Mouse (Mus musculus) thymus, adult 2 months (tissue): ENCODE data around the gene Nog. TPM values are rescaled to one million over a fixed set of nuclear protein-coding genes. Genes with fewer than 3 reads are reported as not detected.

ENCODE experiments used
- DNase-seq: peaks from one replicate; pipeline ENCODE4 v3.0.0; 2021
- H3K27ac ChIP-seq: fragments of 200-500 bp; 2 replicates; pipeline ENCODE4 v1.5.1; 2012; ENCODE audit warnings: low read length, control low read depth; ENCODE audit not compliant: control insufficient read depth, insufficient read depth
- H3K27me3 ChIP-seq: fragments of 200-500 bp; 2 replicates; pipeline ENCODE4 v1.6.1; 2012; ENCODE audit warnings: mild to moderate bottlenecking, low read length, moderate library complexity, mixed read lengths; ENCODE audit not compliant: control insufficient read depth, insufficient read depth
- H3K36me3 ChIP-seq: fragments of 200-500 bp; 2 replicates; pipeline ENCODE4 v1.6.1; 2012; ENCODE audit warnings: mild to moderate bottlenecking, low read length, moderate library complexity; ENCODE audit not compliant: control insufficient read depth, insufficient read depth
- H3K4me1 ChIP-seq: fragments of 200-500 bp; replicated peaks from 2 replicates; pipeline ENCODE4 v1.6.1; 2012; ENCODE audit warnings: low read length; ENCODE audit not compliant: control insufficient read depth, insufficient read depth
- H3K4me3 ChIP-seq: fragments of 200-500 bp; 2 replicates; pipeline ENCODE4 v1.5.1; 2012; ENCODE audit warnings: mild to moderate bottlenecking, low read length, control low read depth, moderate library complexity; ENCODE audit not compliant: control insufficient read depth, insufficient read depth
- CTCF ChIP-seq: fragments of 200-500 bp; IDR thresholded peaks from 2 replicates; pipeline ENCODE4 v1.5.1; 2012; ENCODE audit warnings: mild to moderate bottlenecking, control low read depth, low read length, moderate library complexity, borderline replicate concordance; ENCODE audit not compliant: control insufficient read depth, poor library complexity, insufficient read depth; ENCODE audit errors: extremely low read depth
- POLR2A ChIP-seq: fragments of 200-500 bp; IDR thresholded peaks from 2 replicates; pipeline ENCODE4 v1.6.1; 2012; ENCODE audit warnings: mild to moderate bottlenecking, low read length, control low read depth, moderate library complexity; ENCODE audit not compliant: control insufficient read depth, poor library complexity, insufficient read depth; ENCODE audit errors: extremely low read depth
- WGBS: fragments of 180-500 bp; shearing (Covaris S2); methylation state at CpG from one replicate; pipeline ENCODE4 v1.1.7; 2018; 5-methylcytosine and 5-hydroxymethylcytosine counted together
- polyA plus RNA-seq: library from polyadenylated mRNA; depleted of rRNA; stranded (reverse); fragments of >200 nt; gene quantifications from 2 replicates; pipeline ENCODE4 v1.2.3, GENCODE M21; 2012; rRNA removed

Nog gene
- polyA plus RNA-seq, 1 experiment: 0.53 TPM

- no peaks in the 10 kb centered on the region for H3K36me3 ChIP-seq
- H3K4me3 ChIP-seq: no peak overlapping the region
- WGBS: 98% methylated on average over 3 of the region's 3 CpGs
- no peaks in the 10 kb centered on the region for H3K27me3 ChIP-seq
- no peak for TF ChIP-seq CTCF
- TF ChIP-seq POLR2A: no peak
- H3K27ac ChIP-seq: no peak overlapping the region
- DNase-seq: no peak
- no peaks in the 10 kb centered on the region for H3K4me1 ChIP-seq
Observed at GRCm38 (mm10) chr11:89267520-89267919, 34.6 kb downstream of the Nog start.

GRCm38 (mm10) chr11:89265080-89265479, 37.1 kb downstream of the Nog start:
- WGBS: 88% methylated on average over 4 of the region's 4 CpGs
- Histone ChIP-seq H3K4me1 (no peaks in the 10 kb centered on the region), H3K36me3 (no peaks in the 10 kb centered on the region), H3K4me3 (no peak overlapping the region), H3K27me3 (no peaks in the 10 kb centered on the region), H3K27ac (no peak overlapping the region)
- no peak for DNase-seq
- TF ChIP-seq CTCF (no peak), POLR2A (no peak)

DNA sequence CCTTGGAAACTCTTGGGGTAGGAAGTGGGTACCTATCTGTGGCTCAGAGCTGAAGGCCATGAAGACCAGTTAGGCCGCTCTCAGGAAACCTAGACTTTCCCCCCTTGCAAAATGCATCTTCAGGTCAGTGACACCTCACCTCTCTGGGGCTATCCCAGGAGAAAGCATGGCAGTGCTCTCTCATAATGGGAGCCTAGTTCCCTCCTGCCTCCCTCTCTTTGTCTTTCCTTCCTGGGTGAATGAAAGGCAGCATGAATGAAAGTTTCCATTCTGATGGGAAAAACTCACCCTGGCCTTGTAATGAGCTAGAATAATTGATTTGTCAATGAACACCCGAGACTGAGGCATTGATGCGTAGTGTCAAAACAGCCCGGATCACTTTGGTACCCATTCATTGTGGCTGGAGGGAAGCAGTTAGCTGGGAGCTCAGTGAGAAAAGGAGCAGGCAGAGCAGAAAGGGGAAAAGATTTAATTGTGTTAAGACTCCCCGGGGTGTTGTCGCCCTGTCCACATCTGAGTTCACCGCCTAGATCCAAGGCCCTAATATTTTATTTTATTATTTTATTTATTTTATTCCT, 42.7 kb downstream of the Nog start:
- no peak for TF ChIP-seq CTCF
- no peak for TF ChIP-seq POLR2A
- Histone ChIP-seq H3K27ac (no peak overlapping the region), H3K27me3 (no peaks in the 10 kb centered on the region), H3K4me1 (no peaks in the 10 kb centered on the region), H3K36me3 (no peaks in the 10 kb centered on the region), H3K4me3 (no peak overlapping the region)
- no peak for DNase-seq
- 93% methylated on average over 7 of the region's 7 CpGs for WGBS

- H3K27me3 ChIP-seq: no peaks in the 10 kb centered on the region
- H3K27ac ChIP-seq: no peak overlapping the region
- H3K4me1 ChIP-seq: no peaks in the 10 kb centered on the region
- WGBS: 88% methylated on average over 2 of the region's 2 CpGs
- DNase-seq: no peak
- no peak for TF ChIP-seq CTCF
- TF ChIP-seq POLR2A: no peak
- no peak overlapping the region for H3K4me3 ChIP-seq
- H3K36me3 ChIP-seq: no peaks in the 10 kb centered on the region
Observed at GRCm38 (mm10) chr11:89257893-89258292, 44.2 kb downstream of the Nog start.

GRCm38 (mm10) chr11:89253973-89254372, 48.2 kb downstream of the Nog start:
- TF ChIP-seq POLR2A (no peak), CTCF (no peak)
- H3K4me1 ChIP-seq: no peaks in the 10 kb centered on the region
- H3K27me3 ChIP-seq: no peaks in the 10 kb centered on the region
- H3K27ac ChIP-seq: no peak overlapping the region
- H3K36me3 ChIP-seq: no peaks in the 10 kb centered on the region
- WGBS: 94% methylated on average over 13 of the region's 13 CpGs
- no peak overlapping the region for H3K4me3 ChIP-seq
- DNase-seq: no peak

Other genes starting within 250 kb of the Nog start
- 81.2 and 84.0 TPM in 2 replicates for gene Dgke, start 235.5 kb downstream of the Nog start, polyA plus RNA-seq
- gene Gm525, start 228.5 kb downstream of the Nog start, polyA plus RNA-seq: 25.8 and 35.9 TPM in 2 replicates